Mouse (Mus musculus) heart, embryonic 16.5 days (tissue): ENCODE data around the gene Sult6b2. TPM values are rescaled to one million over a fixed set of nuclear protein-coding genes. Genes with fewer than 3 reads are reported as not detected.

ENCODE experiments used
- ATAC-seq: fragments of 200-750 bp; cut with Nextera tagmentation; replicated peaks from 2 replicates; pipeline ENCODE4 v1.8.0; 2017; ENCODE audit warnings: moderate number of reproducible peaks; ENCODE audit not compliant: insufficient read depth, low FRiP score; ENCODE audit errors: extremely low read depth
- H3K27ac ChIP-seq: fragments of 300-500 bp; sonication (generic); 2 replicates; pipeline ENCODE4 v1.5.1; 2014; ENCODE audit warnings: mild to moderate bottlenecking, low read length, control low read depth, moderate library complexity
- H3K27me3 ChIP-seq: fragments of 300-500 bp; sonication (generic); 2 replicates; pipeline ENCODE4 v1.6.1; 2014; ENCODE audit warnings: low read length, mixed read lengths; ENCODE audit not compliant: control insufficient read depth, insufficient read depth
- H3K36me3 ChIP-seq: fragments of 300-500 bp; sonication (generic); 2 replicates; pipeline ENCODE4 v1.6.1; 2014; ENCODE audit not compliant: control insufficient read depth, insufficient read depth
- H3K4me1 ChIP-seq: fragments of 300-500 bp; sonication (generic); 2 replicates; pipeline ENCODE4 v1.6.1; 2014; ENCODE audit warnings: low read length, mixed read lengths; ENCODE audit not compliant: control insufficient read depth, insufficient read depth
- H3K4me2 ChIP-seq: fragments of 300-500 bp; sonication (generic); 2 replicates; pipeline ENCODE4 v1.6.1; 2014; ENCODE audit warnings: low read depth, mild to moderate bottlenecking, control low read depth, low read length
- H3K4me3 ChIP-seq: fragments of 300-500 bp; sonication (generic); 2 replicates; pipeline ENCODE4 v1.5.1; 2014; ENCODE audit warnings: mild to moderate bottlenecking, control low read depth, low read length
- H3K9ac ChIP-seq: fragments of 300-500 bp; sonication (generic); 2 replicates; pipeline ENCODE4 v1.6.1; 2014; ENCODE audit warnings: low read length, control low read depth
- H3K9me3 ChIP-seq: fragments of 300-500 bp; sonication (generic); replicated peaks from 2 replicates; pipeline ENCODE4 v1.6.1; 2016; ENCODE audit warnings: low read length; ENCODE audit not compliant: control insufficient read depth
- WGBS: fragments of 180-500 bp; shearing (Covaris S2); extraction: QIAGEN DNeasy Blood & Tissue Kit; methylation state at CpG from one replicate; pipeline ENCODE4 v1.1.7; 2014; 5-methylcytosine and 5-hydroxymethylcytosine counted together
- polyA plus RNA-seq: library from polyadenylated mRNA; unstranded; fragments of >200 nt; fragmentation: Nextera tagmentation; extraction: Ambion mirVana; gene quantifications from 2 replicates; pipeline ENCODE4 v1.2.1, GENCODE M21; 2015

Sult6b2 gene
- polyA plus RNA-seq, 1 experiment from 2014 or later: 0.07 TPM

GRCm38 (mm10) chr6:142799704-142800374, 4.5 kb downstream of the Sult6b2 start:
- ATAC-seq: no peak

GRCm38 (mm10) chr6:142798837-142799236, 5.5 kb downstream of the Sult6b2 start:
- Histone ChIP-seq H3K27ac (no peak overlapping the region), H3K4me1 (no peaks in the 10 kb centered on the region), H3K9ac (no peak overlapping the region), H3K9me3 (no peaks in the 10 kb centered on the region), H3K4me2 (no peak overlapping the region), H3K36me3 (no peaks in the 10 kb centered on the region), H3K4me3 (no peak overlapping the region), H3K27me3 (no peaks in the 10 kb centered on the region)
- WGBS: 86% methylated on average over 9 of the region's 9 CpGs
- no peak for ATAC-seq

More at GRCm38 (mm10) chr6:142799704-142800374, 4.5 kb downstream of the Sult6b2 start:
- no peak overlapping the region for H3K4me3 ChIP-seq
- H3K9me3 ChIP-seq: no peaks in the 10 kb centered on the region
- WGBS: 69% methylated on average over 7 of the region's 7 CpGs
- no peaks in the 10 kb centered on the region for H3K36me3 ChIP-seq
- no peaks in the 10 kb centered on the region for H3K4me1 ChIP-seq
- H3K4me2 ChIP-seq: no peak overlapping the region
- no peak overlapping the region for H3K9ac ChIP-seq
- H3K27me3 ChIP-seq: no peaks in the 10 kb centered on the region
- H3K27ac ChIP-seq: no peak overlapping the region

- ATAC-seq: no peak
Observed at GRCm38 (mm10) chr6:142797996-142798395, 6.3 kb downstream of the Sult6b2 start.

GRCm38 (mm10) chr6:142795655-142796441, 8.5 kb downstream of the Sult6b2 start:
- 0 out of 2 replicates have a peak, but pooled peaks cover 2% of the 10 kb centered on the region for H3K4me1 ChIP-seq
- H3K36me3 ChIP-seq: no peaks in the 10 kb centered on the region
- no peak overlapping the region for H3K9ac ChIP-seq
- no peaks in the 10 kb centered on the region for H3K27me3 ChIP-seq
- no peak overlapping the region for H3K4me3 ChIP-seq
- H3K4me2 ChIP-seq: no peak overlapping the region
- H3K27ac ChIP-seq: no peak overlapping the region
- no peak for ATAC-seq
- WGBS: 61% methylated on average over 15 of the region's 15 CpGs
- no peaks in the 10 kb centered on the region for H3K9me3 ChIP-seq

More at GRCm38 (mm10) chr6:142797996-142798395, 6.3 kb downstream of the Sult6b2 start:
- Histone ChIP-seq H3K9me3 (no peaks in the 10 kb centered on the region), H3K4me2 (no peak overlapping the region), H3K9ac (no peak overlapping the region), H3K36me3 (no peaks in the 10 kb centered on the region), H3K27ac (no peak overlapping the region), H3K27me3 (no peaks in the 10 kb centered on the region), H3K4me1 (no peaks in the 10 kb centered on the region), H3K4me3 (no peak overlapping the region)
- WGBS: 61% methylated on average over 1 of the region's 1 CpGs

GRCm38 (mm10) chr6:142795087-142795486, 9.2 kb downstream of the Sult6b2 start:
- Histone ChIP-seq H3K4me3 (no peak overlapping the region), H3K4me2 (no peak overlapping the region), H3K27ac (no peak overlapping the region), H3K36me3 (no peaks in the 10 kb centered on the region), H3K9me3 (no peaks in the 10 kb centered on the region), H3K9ac (no peak overlapping the region), H3K4me1 (0 out of 2 replicates have a peak, but pooled peaks cover 2% of the 10 kb centered on the region), H3K27me3 (no peaks in the 10 kb centered on the region)
- WGBS: 74% methylated on average over 9 of the region's 9 CpGs
- ATAC-seq: no peak

GRCm38 (mm10) chr6:142793468-142793867, 10.8 kb downstream of the Sult6b2 start:
- Histone ChIP-seq H3K4me1 (peaks cover 2% of the 10 kb centered on the region; the same call in 1 of the 2 replicates), H3K4me2 (no peak overlapping the region), H3K4me3 (no peak overlapping the region), H3K27ac (no peak overlapping the region), H3K9ac (no peak overlapping the region), H3K27me3 (no peaks in the 10 kb centered on the region), H3K36me3 (no peaks in the 10 kb centered on the region), H3K9me3 (no peaks in the 10 kb centered on the region)
- no peak for ATAC-seq
- 42% methylated on average over 7 of the region's 7 CpGs for WGBS

- H3K4me2 ChIP-seq: no peak overlapping the region
- ATAC-seq: no peak; the same call in 1 of the 2 replicates
- H3K9ac ChIP-seq: no peak overlapping the region
- no peaks in the 10 kb centered on the region for H3K27me3 ChIP-seq
- no peak overlapping the region for H3K4me3 ChIP-seq
- H3K27ac ChIP-seq: no peak overlapping the region
- 30% methylated on average over 13 of the region's 13 CpGs for WGBS
- peaks cover 4% of the 10 kb centered on the region; the same call in 1 of the 2 replicates for H3K4me1 ChIP-seq
- H3K36me3 ChIP-seq: no peaks in the 10 kb centered on the region
- no peaks in the 10 kb centered on the region for H3K9me3 ChIP-seq
Observed at GRCm38 (mm10) chr6:142792241-142792968, 11.9 kb downstream of the Sult6b2 start.

- no peak overlapping the region for H3K4me2 ChIP-seq
- 79% methylated on average over 10 of the region's 10 CpGs for WGBS
- H3K27ac ChIP-seq: no peak overlapping the region
- no peaks in the 10 kb centered on the region for H3K9me3 ChIP-seq
- no peak overlapping the region for H3K4me3 ChIP-seq
- H3K4me1 ChIP-seq: peaks cover 4% of the 10 kb centered on the region; the same call in 1 of the 2 replicates
- no peak for ATAC-seq
- H3K9ac ChIP-seq: no peak overlapping the region
- H3K27me3 ChIP-seq: no peaks in the 10 kb centered on the region
- H3K36me3 ChIP-seq: no peaks in the 10 kb centered on the region
Observed at GRCm38 (mm10) chr6:142789736-142790135, 14.6 kb downstream of the Sult6b2 start.
